Mouse (Mus musculus) CH12.LX (cell line): ENCODE data around the gene March1. TPM values are rescaled to one million over a fixed set of nuclear protein-coding genes. Genes with fewer than 3 reads are reported as not detected.

Source experiments
- DNase-seq: peaks from one replicate; pipeline ENCODE4 v3.0.0-alpha.2; 2013; ENCODE audit errors: extremely low read depth
- H3K27ac ChIP-seq: 2 replicates; pipeline ENCODE4 v1.5.1; 2012; ENCODE audit warnings: low read depth, mild to moderate bottlenecking, control low read depth, moderate library complexity; ENCODE audit not compliant: insufficient read depth
- H3K27me3 ChIP-seq: replicated peaks from 2 replicates; pipeline ENCODE3; 2012; ENCODE audit warnings: inconsistent platforms
- H3K36me3 ChIP-seq, 2 experiments: replicated peaks in 1 of 2; 2 replicates each; pipeline versions ENCODE3 to v1.6.1; 2012; ENCODE audit warnings: inconsistent platforms in 1 of 2, low read length in 1 of 2, mild to moderate bottlenecking in 1 of 2, mixed read lengths in 1 of 2, moderate library complexity in 1 of 2; ENCODE audit not compliant: control insufficient read depth in 1 of 2, insufficient read depth in 1 of 2
- H3K4me1 ChIP-seq, 2 experiments: 2 replicates each; pipeline ENCODE4 v1.6.1; 2012; ENCODE audit warnings: inconsistent platforms in 1 of 2, moderate library complexity in 1 of 2; ENCODE audit not compliant: insufficient read depth in 2 of 2, control insufficient read depth in 1 of 2
- H3K4me2 ChIP-seq: 2 replicates; pipeline ENCODE4 v1.6.1; 2012; ENCODE audit warnings: low read depth, mild to moderate bottlenecking, control low read depth; ENCODE audit not compliant: poor library complexity, insufficient read depth, severe bottlenecking
- H3K4me3 ChIP-seq, 3 experiments: fragments of 150-350 bp in 1 of 3; sonication (generic) in 1 of 3; replicated peaks in 1 of 3; 2 replicates each; pipeline versions ENCODE3 to v1.5.1; 2011 to 2012; ENCODE audit warnings: low read depth in 2 of 3, low read length in 2 of 3, mild to moderate bottlenecking in 2 of 3, moderate library complexity in 2 of 3, control low read depth in 1 of 3, improper control_type of control experiment in 1 of 3, inconsistent platforms in 1 of 3, mixed read lengths in 1 of 3; ENCODE audit not compliant: poor library complexity in 1 of 3
- H3K79me2 ChIP-seq: replicated peaks from 2 replicates; pipeline ENCODE4 v1.6.1; 2012; ENCODE audit warnings: mild to moderate bottlenecking, moderate library complexity; ENCODE audit not compliant: control insufficient read depth, poor library complexity, insufficient read depth, severe bottlenecking; ENCODE audit errors: extremely low read depth
- H3K9ac ChIP-seq: 2 replicates; pipeline ENCODE4 v1.6.1; 2012; ENCODE audit warnings: low read depth, mild to moderate bottlenecking, control low read depth, moderate library complexity; ENCODE audit not compliant: insufficient read depth
- H3K9me3 ChIP-seq: replicated peaks from 2 replicates; pipeline ENCODE3; 2012; ENCODE audit warnings: low read length, inconsistent platforms, mixed read lengths
- BHLHE40 ChIP-seq: IDR thresholded peaks from 2 replicates; pipeline ENCODE4 v1.6.1; 2011; ENCODE audit warnings: mild to moderate bottlenecking, low read depth, low read length, improper control_type of control experiment
- CHD1 ChIP-seq: IDR thresholded peaks from 2 replicates; pipeline ENCODE4 v1.6.1; 2012; ENCODE audit warnings: low read depth, low read length, improper control_type of control experiment, inconsistent platforms
- CHD2 ChIP-seq: IDR thresholded peaks from 2 replicates; pipeline ENCODE4 v1.6.1; 2011; ENCODE audit warnings: low read length, improper control_type of control experiment
- ELF1 ChIP-seq: IDR thresholded peaks from 2 replicates; pipeline ENCODE4 v1.6.1; 2014; ENCODE audit warnings: low read depth, mild to moderate bottlenecking, inconsistent platforms, low read length, improper control_type of control experiment
- EP300 ChIP-seq: IDR thresholded peaks from 2 replicates; pipeline ENCODE4 v1.6.1; 2011; ENCODE audit warnings: low read length, improper control_type of control experiment
- ETS1 ChIP-seq: conservative IDR thresholded peaks from 2 replicates; pipeline ENCODE4 v1.6.1; 2012; ENCODE audit warnings: low read depth, mild to moderate bottlenecking, inconsistent platforms, low read length, improper control_type of control experiment, moderate library complexity
- GABPA ChIP-seq: IDR thresholded peaks from 2 replicates; pipeline ENCODE4 v1.6.1; 2012; ENCODE audit warnings: low read depth, low read length, improper control_type of control experiment, inconsistent platforms; ENCODE audit not compliant: insufficient replicate concordance
- IRF4 ChIP-seq: IDR thresholded peaks from 2 replicates; pipeline ENCODE4 v1.6.1; 2014; ENCODE audit warnings: low read depth, mild to moderate bottlenecking, inconsistent platforms, low read length, improper control_type of control experiment
- MEF2A ChIP-seq: IDR thresholded peaks from 2 replicates; pipeline ENCODE4 v1.6.1; 2014; ENCODE audit warnings: low read depth, mild to moderate bottlenecking, inconsistent platforms, low read length, improper control_type of control experiment, borderline replicate concordance
- NRF1 ChIP-seq: IDR thresholded peaks from 2 replicates; pipeline ENCODE4 v1.6.1; 2014; ENCODE audit warnings: low read depth, mild to moderate bottlenecking, inconsistent platforms, low read length, improper control_type of control experiment, moderate library complexity
- POLR2A ChIP-seq: IDR thresholded peaks from 2 replicates; pipeline ENCODE4 v1.6.1; 2011; ENCODE audit warnings: low read depth, mild to moderate bottlenecking, improper control_type of control experiment, low read length
- POLR2AphosphoS2 ChIP-seq: IDR thresholded peaks from 2 replicates; pipeline ENCODE4 v1.6.1; 2011; ENCODE audit warnings: low read depth, low read length, improper control_type of control experiment
- RCOR1 ChIP-seq: conservative IDR thresholded peaks from 2 replicates; pipeline ENCODE4 v1.6.1; 2012; ENCODE audit warnings: low read depth, mild to moderate bottlenecking, inconsistent platforms, low read length, improper control_type of control experiment
- SMC3 ChIP-seq: IDR thresholded peaks from 2 replicates; pipeline ENCODE4 v1.6.1; 2011; ENCODE audit warnings: low read depth, low read length, improper control_type of control experiment
- TBP ChIP-seq: conservative IDR thresholded peaks from 2 replicates; pipeline ENCODE4 v1.6.1; 2011; ENCODE audit warnings: low read depth, low read length, improper control_type of control experiment
- UBTF ChIP-seq: IDR thresholded peaks from 2 replicates; pipeline ENCODE4 v1.6.1; 2012; ENCODE audit warnings: low read depth, mild to moderate bottlenecking, inconsistent platforms, low read length, improper control_type of control experiment, moderate library complexity
- USF2 ChIP-seq: conservative IDR thresholded peaks from 2 replicates; pipeline ENCODE4 v1.6.1; 2011; ENCODE audit warnings: low read depth, low read length, improper control_type of control experiment
- ZC3H11A ChIP-seq: IDR thresholded peaks from 2 replicates; pipeline ENCODE4 v1.6.1; 2012; ENCODE audit warnings: low read depth, mild to moderate bottlenecking, inconsistent platforms, low read length, improper control_type of control experiment
- ZMIZ1 ChIP-seq: IDR thresholded peaks from 2 replicates; pipeline ENCODE4 v1.6.1; 2012; ENCODE audit warnings: low read depth, mild to moderate bottlenecking, inconsistent platforms, low read length, improper control_type of control experiment
- dilution Hi-C: fragments of 300-500 bp; cut with MboI; formaldehyde crosslinking; loops from 2 replicates; pipeline ENCODE4 v1.14.3; 2020; ENCODE audit warnings: low sequenced_read_pairs; ENCODE audit not compliant: extremely low pct_unique_long_range_greater_than_20kb, extremely low pct_ligation_motif_present
- in situ Hi-C: fragments of 300-500 bp; cut with MboI; formaldehyde crosslinking; loops from 3 replicates; pipeline ENCODE4 v1.14.3; 2019; ENCODE audit warnings: low sequenced_read_pairs, low pct_ligation_motif_present, low pct_unique_long_range_greater_than_20kb, mixed read lengths
- polyA plus RNA-seq: library from polyadenylated mRNA; unstranded; fragments of >175 nt; gene quantifications from 2 replicates; pipeline ENCODE4 v1.2.1, GENCODE M21; 2012; ENCODE audit warnings: low read depth; ENCODE audit not compliant: insufficient read length
- total RNA-seq, 2 experiments: library from RNA; depleted of rRNA; stranded (reverse); fragments of 300-350 nt in 1 of 2; fragments of >200 nt in 1 of 2; gene quantifications; 2 replicates each; pipeline ENCODE4 v1.2.3; 2012 to 2014

The March1 gene
- total and polyA plus RNA-seq, 3 experiments: 0.16 to 0.21 TPM; not detected in 1

DNA sequence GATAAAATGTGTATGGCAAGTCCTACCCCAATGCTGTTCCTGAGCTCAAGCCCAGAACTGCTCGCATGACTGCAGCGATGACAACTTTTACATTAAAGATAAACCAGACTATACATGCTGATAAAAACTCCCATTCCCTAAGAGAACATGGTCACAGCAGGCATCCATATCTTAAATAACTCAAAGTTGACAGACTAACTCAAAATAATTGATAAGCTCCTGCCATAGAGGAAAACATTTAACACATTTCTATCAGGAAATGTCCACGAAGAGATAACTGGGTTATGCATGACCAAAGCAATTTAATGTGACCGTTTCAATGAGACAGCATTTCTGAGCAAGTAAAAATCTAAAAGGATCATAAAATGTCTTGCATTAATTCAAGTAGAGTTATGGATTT lies 563.6 kb downstream of the March1 start:
- no peaks in the 10 kb centered on the region for H3K4me1 ChIP-seq
- in situ Hi-C loops: no loop called here
- DNase-seq: no peak
- TF ChIP-seq EP300: no peak
- no peak for TF ChIP-seq TBP
- no peak for TF ChIP-seq RCOR1
- no peak for TF ChIP-seq USF2
- TF ChIP-seq ELF1: no peak
- no peak for TF ChIP-seq GABPA
- H3K27ac ChIP-seq: no peak overlapping the region
- dilution Hi-C loops: no loop called here
- no peak overlapping the region for H3K4me3 ChIP-seq
- no peak overlapping the region for H3K4me2 ChIP-seq
- H3K27me3 ChIP-seq: no peaks in the 10 kb centered on the region
- no peaks in the 10 kb centered on the region for H3K36me3 ChIP-seq
- H3K9me3 ChIP-seq: no peaks in the 10 kb centered on the region
- H3K79me2 ChIP-seq: no peaks in the 10 kb centered on the region
- no peak overlapping the region for H3K9ac ChIP-seq

DNA sequence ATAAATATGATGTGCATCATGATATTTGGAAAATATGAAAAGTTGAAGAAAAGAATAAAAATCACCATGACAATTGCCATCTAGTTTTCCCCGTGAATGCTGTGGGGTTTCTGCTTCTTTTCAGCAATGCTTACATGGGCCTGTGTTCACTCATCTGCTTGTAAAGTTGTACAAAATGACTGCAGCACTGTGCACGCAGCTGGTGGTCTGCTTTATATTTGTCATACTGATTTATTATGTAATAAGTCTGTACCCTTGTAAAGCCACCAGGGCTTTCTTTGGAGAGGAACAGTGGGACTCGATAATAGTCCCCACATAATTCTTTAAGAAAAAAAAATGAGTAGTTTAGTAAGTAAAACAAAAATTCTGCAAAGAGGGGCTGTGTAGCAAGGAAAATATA lies 564.6 kb downstream of the March1 start:
- H3K9me3 ChIP-seq: no peaks in the 10 kb centered on the region
- no peaks in the 10 kb centered on the region for H3K79me2 ChIP-seq
- TF ChIP-seq ZMIZ1 (no peak), ETS1 (no peak), ELF1 (no peak), POLR2A (no peak), MEF2A (no peak), NRF1 (no peak), TBP (no peak), POLR2AphosphoS2 (no peak), IRF4 (no peak), USF2 (no peak), BHLHE40 (no peak), ZC3H11A (no peak), UBTF (no peak), CHD2 (no peak), SMC3 (no peak), CHD1 (no peak)
- H3K4me1 ChIP-seq: no peaks in the 10 kb centered on the region
- H3K27ac ChIP-seq: no peak overlapping the region
- no peak overlapping the region for H3K4me2 ChIP-seq
- H3K36me3 ChIP-seq: no peaks in the 10 kb centered on the region
- H3K27me3 ChIP-seq: no peaks in the 10 kb centered on the region
- no peak overlapping the region for H3K9ac ChIP-seq
- DNase-seq: no peak
- no peak overlapping the region for H3K4me3 ChIP-seq
- in situ Hi-C loops: no loop called here
- dilution Hi-C loops: no loop called here
